Mouse (Mus musculus): ENCODE results near the gene Mylk. TPM values are rescaled to one million over a fixed set of nuclear protein-coding genes. Genes with fewer than 3 reads are reported as not detected.

Gene Mylk
- total RNA-seq, 2 experiments from 2014 or later = 13.6 to 14.8 TPM

- DNase-seq (ENCODE audit: extremely low spot score in 1 of 2, low spot score in 1 of 2) = no peak
Observed at GRCm38 (mm10) chr16:34839004-34839703, 94.1 kb downstream of the Mylk start.

GRCm38 (mm10) chr16:34839704-34840331 lies 94.8 kb downstream of the Mylk start:
- no peak for DNase-seq (ENCODE audit: extremely low spot score in 1 of 2, low spot score in 1 of 2)

GRCm38 (mm10) chr16:34844783-34845182 lies 99.8 kb downstream of the Mylk start:
- DNase-seq (ENCODE audit: extremely low spot score in 1 of 2, low spot score in 1 of 2) = no peak

- no peak for DNase-seq (ENCODE audit: extremely low spot score in 1 of 2, low spot score in 1 of 2)
Observed at GRCm38 (mm10) chr16:34847638-34848037, 102.6 kb downstream of the Mylk start.

DNA sequence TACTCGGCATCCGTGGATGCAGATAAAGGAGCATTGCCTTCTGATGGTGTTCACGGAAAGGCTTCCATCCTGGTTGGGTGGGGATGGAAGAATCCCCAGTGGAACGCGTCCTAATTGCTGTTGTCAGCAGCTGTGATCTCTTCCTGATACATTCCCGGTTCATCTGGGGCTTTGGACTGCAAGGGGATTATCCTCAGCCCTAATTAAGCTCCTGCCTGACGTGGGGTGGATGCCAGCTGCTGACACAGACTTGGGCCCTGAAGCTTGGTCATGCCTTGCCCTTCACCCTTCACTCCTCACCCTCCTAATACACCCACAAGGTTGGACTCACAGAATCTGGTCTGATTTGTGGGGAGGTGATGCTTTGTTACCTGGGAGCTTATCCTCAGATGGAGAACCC lies 109.1 kb downstream of the Mylk start:
- no peak for DNase-seq (ENCODE audit: extremely low spot score in 1 of 2, low spot score in 1 of 2)

DNA sequence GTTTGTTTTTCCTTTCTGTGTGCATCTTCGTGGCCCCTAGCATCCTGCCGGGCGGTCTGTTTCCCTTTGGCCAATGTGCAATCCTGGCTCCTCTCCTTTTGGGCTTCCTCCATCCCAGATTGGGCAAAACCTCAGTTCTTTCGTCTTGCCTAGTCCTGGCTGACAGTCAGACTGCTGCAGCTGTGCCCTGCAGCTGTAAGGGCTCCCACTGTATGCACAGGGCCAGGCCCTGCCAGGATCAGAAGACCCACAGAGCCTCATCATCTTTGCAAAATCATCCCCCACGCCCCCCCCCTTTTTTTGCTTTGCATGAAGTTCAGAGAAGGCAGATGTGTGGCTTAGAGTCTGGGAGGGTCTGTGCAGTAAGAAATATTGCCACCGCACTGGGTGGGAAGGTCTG lies 110.1 kb downstream of the Mylk start:
- DNase-seq (ENCODE audit: extremely low spot score in 1 of 2, low spot score in 1 of 2) = no peak

DNA sequence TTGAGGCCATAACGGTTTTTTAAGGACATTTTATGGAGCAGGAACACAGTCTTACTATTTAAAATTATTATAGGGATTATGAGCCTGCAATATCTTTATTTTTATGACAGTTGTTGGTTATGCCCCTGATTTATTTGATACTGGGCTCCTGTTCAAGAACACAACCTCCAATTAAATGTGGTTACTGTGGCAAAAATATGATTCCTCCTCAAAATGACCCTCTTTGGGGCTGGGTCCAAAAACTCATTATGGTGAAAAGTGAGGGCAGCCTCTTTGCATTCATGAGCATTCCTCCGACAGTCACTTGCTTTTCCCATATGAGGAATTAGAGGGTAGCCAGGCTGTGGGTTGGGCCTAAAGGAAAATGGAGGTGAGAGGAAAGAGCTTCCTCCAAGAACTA lies 110.7 kb downstream of the Mylk start:
- no peak for DNase-seq (ENCODE audit: extremely low spot score in 1 of 2, low spot score in 1 of 2)

DNA sequence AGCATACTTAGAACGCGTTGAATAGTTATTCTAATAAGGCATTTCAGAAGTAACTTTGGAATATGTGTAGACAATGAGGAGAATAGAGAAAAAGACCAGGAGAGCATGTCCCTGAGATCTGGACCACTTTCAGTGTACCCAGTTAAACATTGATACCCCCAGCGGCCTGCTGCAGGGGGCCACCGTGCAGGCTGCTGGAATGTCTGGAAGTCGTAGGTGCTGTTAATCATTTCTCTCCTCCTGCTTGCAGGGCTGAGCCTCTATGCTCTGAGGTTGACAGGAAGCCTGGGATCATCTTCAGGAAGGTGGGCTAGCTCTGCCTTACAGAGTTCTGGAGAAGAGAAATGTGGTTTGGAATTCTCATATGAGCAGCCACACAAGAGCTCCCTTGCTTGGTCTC lies 112.6 kb downstream of the Mylk start:
- no peak for DNase-seq (ENCODE audit: extremely low spot score in 1 of 2, low spot score in 1 of 2)

GRCm38 (mm10) chr16:34860761-34861160 lies 115.8 kb downstream of the Mylk start:
- no peak for DNase-seq (ENCODE audit: extremely low spot score in 1 of 2, low spot score in 1 of 2)

- DNase-seq (ENCODE audit: extremely low spot score in 1 of 2, low spot score in 1 of 2) = no peak
Observed at GRCm38 (mm10) chr16:34861744-34862365, 116.8 kb downstream of the Mylk start.

- no peak for DNase-seq (ENCODE audit: extremely low spot score in 1 of 2, low spot score in 1 of 2)
Observed at GRCm38 (mm10) chr16:34865373-34865772, 120.4 kb downstream of the Mylk start.

DNA sequence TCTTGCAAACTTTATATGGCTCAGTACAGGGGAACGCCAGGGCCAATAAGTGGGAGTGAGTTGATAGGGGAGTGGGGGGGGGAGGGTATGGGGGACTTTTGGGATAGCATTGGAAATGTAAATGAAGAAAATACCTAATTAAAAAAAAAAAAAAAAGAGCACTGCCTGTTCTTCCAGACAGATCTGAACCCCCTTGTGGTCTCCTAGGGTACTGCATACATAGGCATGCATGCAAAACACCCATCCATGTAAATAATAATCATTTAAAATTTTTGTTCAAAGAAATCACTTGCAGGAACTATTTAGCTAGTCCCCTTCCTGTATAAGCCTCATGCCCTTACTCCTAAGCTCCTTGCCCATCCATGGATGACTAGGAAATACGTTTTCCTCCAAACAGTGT lies 122.2 kb downstream of the Mylk start:
- no peak for DNase-seq (ENCODE audit: extremely low spot score in 1 of 2, low spot score in 1 of 2)

DNA sequence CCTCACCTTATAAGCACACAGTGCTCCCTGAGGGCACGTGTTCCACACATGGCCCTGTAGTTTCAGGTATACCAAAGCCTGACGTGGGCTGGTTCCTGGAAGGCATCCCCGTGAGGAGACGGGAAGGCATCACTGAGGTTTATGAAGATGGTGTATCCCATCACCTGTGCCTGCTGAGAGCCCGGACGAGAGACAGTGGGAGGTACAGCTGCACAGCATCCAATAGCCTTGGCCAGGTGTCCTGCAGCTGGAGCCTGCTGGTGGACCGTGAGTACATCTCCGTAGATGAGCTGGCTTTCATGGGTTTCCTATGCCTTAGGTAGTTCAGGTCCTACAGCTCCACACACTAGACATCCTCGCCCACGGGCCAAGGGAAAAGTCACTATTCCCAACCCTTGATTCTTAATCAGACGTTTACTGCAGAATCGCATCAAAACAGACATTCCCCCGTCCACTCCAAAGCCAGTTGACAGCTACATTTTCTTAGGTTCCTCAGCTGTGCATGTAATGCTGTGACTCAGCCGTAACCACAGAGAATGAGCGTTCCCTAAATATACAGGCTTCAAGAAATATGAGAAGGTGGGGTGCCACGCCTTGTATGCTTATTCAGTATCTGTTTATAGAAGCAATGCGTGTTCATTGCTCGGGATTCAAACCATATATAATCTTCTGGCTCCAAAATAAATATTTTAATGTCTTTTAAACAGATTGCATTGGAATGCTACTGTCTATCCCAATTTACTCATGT lies 135.2 kb downstream of the Mylk start:
- no peak for DNase-seq (ENCODE audit: extremely low spot score in 1 of 2, low spot score in 1 of 2)

- DNase-seq (ENCODE audit: extremely low spot score in 1 of 2, low spot score in 1 of 2) = no peak
Observed at GRCm38 (mm10) chr16:34880815-34881214, 135.8 kb downstream of the Mylk start.

DNA sequence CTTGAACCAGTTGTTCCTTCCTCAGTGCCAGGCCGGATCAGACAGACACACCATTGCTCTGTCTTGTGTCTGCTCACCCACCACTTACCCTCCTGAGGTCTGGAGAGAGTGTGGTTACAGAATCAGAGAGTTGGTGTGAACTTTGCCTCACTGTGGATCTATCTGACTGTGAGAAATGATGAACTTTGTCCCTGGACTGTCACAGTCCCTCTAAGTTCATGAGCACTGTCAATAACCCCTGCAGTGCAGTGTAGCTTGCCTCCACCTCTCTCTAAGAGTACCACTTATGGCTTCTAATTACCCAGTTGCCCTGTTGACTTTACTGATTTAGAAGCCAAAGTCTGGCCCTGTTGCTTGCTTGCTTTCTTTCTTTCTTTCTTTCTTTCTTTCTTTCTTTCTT lies 142.0 kb downstream of the Mylk start:
- DNase-seq (ENCODE audit: extremely low spot score in 1 of 2, low spot score in 1 of 2) = no peak

DNA sequence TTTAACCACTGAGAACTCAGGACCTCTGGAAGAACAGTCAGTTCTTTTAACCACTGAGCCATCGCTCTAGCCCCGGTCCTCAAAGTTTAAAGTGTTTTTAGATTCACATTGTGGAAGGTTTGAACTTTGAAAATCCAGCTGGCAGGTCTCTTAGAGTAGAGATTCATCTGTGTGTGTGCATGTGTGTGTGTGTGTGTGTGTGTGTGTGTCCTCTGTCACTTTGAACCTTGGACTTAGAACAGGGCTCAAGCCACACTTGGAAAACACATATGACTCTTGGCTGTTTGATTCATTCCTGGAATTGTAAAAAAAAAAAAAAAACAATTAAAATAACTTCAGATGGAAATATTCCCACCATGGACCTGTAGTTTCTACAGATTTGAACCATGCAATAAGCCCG lies 149.0 kb downstream of the Mylk start:
- DNase-seq (ENCODE audit: extremely low spot score in 1 of 2, low spot score in 1 of 2) = no peak

- no peak for DNase-seq (ENCODE audit: extremely low spot score in 1 of 2, low spot score in 1 of 2)
Observed at GRCm38 (mm10) chr16:34895916-34896315, 150.9 kb downstream of the Mylk start.

- DNase-seq (ENCODE audit: extremely low spot score in 1 of 2, low spot score in 1 of 2) = no peak
Observed at GRCm38 (mm10) chr16:34896996-34897395, 152.0 kb downstream of the Mylk start.

GRCm38 (mm10) chr16:34898057-34898789 lies 153.2 kb downstream of the Mylk start:
- no peak for DNase-seq (ENCODE audit: extremely low spot score in 1 of 2, low spot score in 1 of 2)

- DNase-seq (ENCODE audit: extremely low spot score in 1 of 2, low spot score in 1 of 2) = no peak
Observed at GRCm38 (mm10) chr16:34899071-34899808, 154.2 kb downstream of the Mylk start.
